13 mouse cellular contexts compared by ENCODE assay signal in genomic region chr11:102607686-102608548, GRCm38 (mm10). TPM values are rescaled to one million over a fixed set of nuclear protein-coding genes. Genes with fewer than 3 reads are reported as not detected.
DNase-seq lines count a peak whose midpoint lies in the region; ATAC-seq lines count a peak whose summit lies in the region.
"Had no signal": no experiment of that assay in that cellular context is flagged by ENCODE, and none has a peak within 500 bp of the region (broad histone marks: within the 10 kb centered on the region; RNA-seq: fewer than 3 reads in every experiment).

No protein-coding gene starts in this region.

- intact Hi-C loops in heart, postnatal 25 days (cut with DNase I) = no loop called here

- ATAC-seq in midbrain, embryonic 11.5 days (ENCODE audit: low FRiP score) = no peak

- H3K4me1 ChIP-seq in hindbrain, embryonic 10.5 days (replicated peaks) = peaks cover 77% of the 10 kb centered on the region
- H3K4me1 ChIP-seq in midbrain, embryonic 11.5 days (ENCODE audit: control insufficient read depth, insufficient read depth, low read length) = peaks cover 43% of the 10 kb centered on the region

- H3K27ac ChIP-seq in hindbrain, embryonic 10.5 days = peak overlapping the region; percentile 99
- no peak overlapping the region for H3K27ac ChIP-seq in midbrain, embryonic 11.5 days (ENCODE audit: low read depth, low read length)

- DNase-seq in heart, adult 11 months = peak; percentile 51
- no peak for DNase-seq in heart, postnatal 25 days (ENCODE audit: low spot score)
- peak; percentile 51 for DNase-seq in NIH3T3 (ENCODE audit: low read depth)
- no peak for DNase-seq in hindbrain, embryonic 10.5 days (ENCODE audit: low spot score)
- DNase-seq in midbrain, embryonic 11.5 days (ENCODE audit: low spot score, missing footprints) = peak; percentile 91
- DNase-seq in testis, postnatal 14 days (ENCODE audit: low spot score) = no peak
- no peak for DNase-seq in ovary, postnatal 14 days (ENCODE audit: low spot score)
- no peak for DNase-seq in layer of hippocampus, postnatal 10 days (ENCODE audit: low spot score in 2 of 2)
- DNase-seq: cerebellum, adult 11 months had no signal

- H3K4me3 ChIP-seq in hindbrain, embryonic 10.5 days = peak overlapping the region; percentile 79
- H3K4me3 ChIP-seq in midbrain, embryonic 11.5 days (ENCODE audit: low read depth, low read length) = peak overlapping the region; percentile 90

- peak overlapping the region; percentile 97 for H3K9ac ChIP-seq in midbrain, embryonic 11.5 days (ENCODE audit: low read length)

- peak overlapping the region; percentile 91 for H3K4me2 ChIP-seq in midbrain, embryonic 11.5 days

- H3K9me3 ChIP-seq in hindbrain, embryonic 10.5 days = no peaks in the 10 kb centered on the region
- H3K9me3 ChIP-seq in midbrain, embryonic 11.5 days (ENCODE audit: control insufficient read depth, low read length) = no peaks in the 10 kb centered on the region

- 7% methylated on average over 10 of the region's 10 CpGs for WGBS in hindbrain, embryonic 10.5 days
- WGBS in midbrain, embryonic 11.5 days = 8% methylated on average over 10 of the region's 10 CpGs

- peaks cover 58% of the 10 kb centered on the region for H3K27me3 ChIP-seq in hindbrain, embryonic 10.5 days (ENCODE audit: insufficient read depth, poor library complexity, severe bottlenecking)
- H3K27me3 ChIP-seq in midbrain, embryonic 11.5 days (ENCODE audit: control insufficient read depth, insufficient read depth, low read length) = peaks cover 4% of the 10 kb centered on the region; the same call in 1 of the 2 replicates

- H3K36me3 ChIP-seq in hindbrain, embryonic 10.5 days = peaks cover 5% of the 10 kb centered on the region; the same call in 1 of the 2 replicates
- no peaks in the 10 kb centered on the region for H3K36me3 ChIP-seq in midbrain, embryonic 11.5 days (ENCODE audit: control insufficient read depth, insufficient read depth, low read length)

RNA-seq across cellular contexts. Expression of gene Fzd2, which starts 3.7 kb away (rescaled TPM):
- total RNA-seq in heart, postnatal 25 days (2021) = 1 to 10 TPM; 4.7 to 5.0 TPM
- 31.8 and 36.9 TPM in 2 replicates for polyA plus RNA-seq in hindbrain, embryonic 10.5 days (2016; fragmentation: Nextera tagmentation; extraction: Ambion mirVana)
- 27.1 and 27.3 TPM in 2 replicates for polyA plus RNA-seq in midbrain, embryonic 11.5 days (2014; fragmentation: Nextera tagmentation; extraction: Ambion mirVana)
- 10 to 100 TPM in 1 of 2 experiments, 1 to 10 TPM in 1; 9.3 to 10.2 TPM for total RNA-seq in layer of hippocampus, postnatal 10 days (2021)

RNA-seq across cellular contexts. Expression of gene Gm11627, which starts 28.7 kb away (rescaled TPM):
- total RNA-seq in heart, postnatal 25 days (2021) = 1 to 10 TPM; 2.2 TPM
- 9.0 and 9.1 TPM in 2 replicates for polyA plus RNA-seq in hindbrain, embryonic 10.5 days (2016; fragmentation: Nextera tagmentation; extraction: Ambion mirVana)
- polyA plus RNA-seq in midbrain, embryonic 11.5 days (2014; fragmentation: Nextera tagmentation; extraction: Ambion mirVana) = 13.9 and 14.6 TPM in 2 replicates
- total RNA-seq in layer of hippocampus, postnatal 10 days (2021) = 1 to 10 TPM; 6.0 to 7.1 TPM

RNA-seq across cellular contexts. Expression of gene Gpatch8, which starts 51.7 kb away (rescaled TPM):
- 10 to 100 TPM; 19.3 to 23.2 TPM for total RNA-seq in heart, postnatal 25 days (2021)
- 63.0 and 66.5 TPM in 2 replicates for polyA plus RNA-seq in hindbrain, embryonic 10.5 days (2016; fragmentation: Nextera tagmentation; extraction: Ambion mirVana)
- polyA plus RNA-seq in midbrain, embryonic 11.5 days (2014; fragmentation: Nextera tagmentation; extraction: Ambion mirVana) = 42.5 and 43.8 TPM in 2 replicates
- 10 to 100 TPM; 47.0 to 51.1 TPM for total RNA-seq in layer of hippocampus, postnatal 10 days (2021)

RNA-seq across cellular contexts. Expression of gene Meioc, which starts 55.6 kb away (rescaled TPM):
- not detected for total RNA-seq in heart, postnatal 25 days (2021)
- 0.17 and 0.57 TPM in 2 replicates for polyA plus RNA-seq in hindbrain, embryonic 10.5 days (2016; fragmentation: Nextera tagmentation; extraction: Ambion mirVana)
- 0.40 and 0.62 TPM in 2 replicates for polyA plus RNA-seq in midbrain, embryonic 11.5 days (2014; fragmentation: Nextera tagmentation; extraction: Ambion mirVana)
- total RNA-seq in layer of hippocampus, postnatal 10 days (2021) = not detected
- total RNA-seq: gastrocnemius, adult 18-20 months; left cerebral cortex, adult 18-20 months had no signal
- polyA plus RNA-seq: C2C12; small intestine, adult 2 months had no signal

Comparison
In these comparisons a context has a peak if more than half of its experiments do, and no peak if none do; other contexts are left out.
1. DNase-seq: peak in heart, adult 11 months (single experiment), NIH3T3 (single experiment) and midbrain, embryonic 11.5 days (single experiment); none in heart, postnatal 25 days (single experiment), hindbrain, embryonic 10.5 days (single experiment), testis, postnatal 14 days (single experiment), ovary, postnatal 14 days (single experiment) and layer of hippocampus, postnatal 10 days (0 of 2).